Comparison of ENCODE assay signal across 8 mouse cellular contexts in the genomic region with DNA sequence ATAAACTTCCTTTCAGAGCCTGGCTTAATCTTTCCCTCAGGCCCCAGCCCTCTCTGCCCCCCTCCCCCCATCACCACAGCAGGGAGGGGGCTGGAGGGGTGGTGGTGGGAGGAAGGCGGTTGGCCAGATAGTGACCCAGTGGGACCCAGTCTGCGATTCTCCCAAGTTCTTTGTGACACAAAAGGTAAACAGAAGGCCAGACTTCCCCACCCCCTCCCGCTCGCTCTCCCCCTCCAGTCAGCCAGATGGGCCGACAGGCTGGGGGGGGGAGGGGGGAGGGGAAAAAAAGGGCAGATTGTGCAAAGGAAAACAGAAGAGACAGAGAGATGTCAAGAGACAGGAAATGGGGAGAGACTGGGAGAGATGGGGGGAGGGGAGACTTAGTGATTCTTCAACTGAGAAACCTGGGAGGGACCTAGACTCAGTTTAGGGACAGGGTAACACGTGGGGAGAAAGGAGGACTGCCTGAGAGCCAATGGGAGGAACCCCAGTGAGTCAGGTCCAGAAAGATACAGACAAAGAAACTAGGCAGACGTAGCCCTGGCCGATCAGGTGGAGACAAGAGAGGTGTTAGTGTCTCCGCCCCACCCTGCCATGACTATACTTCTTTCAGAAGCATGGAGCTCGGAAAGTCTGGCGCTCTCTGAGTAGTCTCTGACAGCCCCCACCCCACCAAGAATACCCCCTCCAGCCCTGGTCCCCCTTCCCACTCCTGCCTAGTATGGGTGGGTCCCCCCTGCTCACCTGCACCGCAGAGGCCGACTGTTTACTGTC. TPM values are rescaled to one million over a fixed set of nuclear protein-coding genes. Genes with fewer than 3 reads are reported as not detected.
A peak's percentile ranks its signal among the peaks of the same experiment; 100 is the strongest.
DNase-seq lines count a peak whose midpoint lies in the region; ATAC-seq and TF ChIP-seq lines count a peak whose summit lies in the region.

No protein-coding gene starts in this region.

- H3K9ac ChIP-seq in heart, embryonic 14.5 days (ENCODE audit: low read length): no peak overlapping the region
- H3K9ac ChIP-seq in heart, adult 2 months (ENCODE audit: low read depth, low read length): no peak overlapping the region
- 0 out of 2 replicates have a peak overlapping the region, but pooled peaks have one; percentile 17 for H3K9ac ChIP-seq in intestine, postnatal 0 days (ENCODE audit: low read depth, low read length)
- H3K9ac ChIP-seq in neural tube, embryonic 12.5 days: no peak overlapping the region; the same call in 1 of the 2 replicates

- TF ChIP-seq CTCF in heart, adult 2 months (IDR thresholded peaks at IDR 0.05): no peak
- TF ChIP-seq CTCF in intestine, postnatal 0 days (IDR thresholded peaks at IDR 0.05; ENCODE audit: low read depth): no peak

- no peak overlapping the region for H3K4me2 ChIP-seq in heart, embryonic 14.5 days (ENCODE audit: low read length)
- H3K4me2 ChIP-seq in intestine, postnatal 0 days (replicated peaks; ENCODE audit: low read depth): peak overlapping the region; percentile 32
- H3K4me2 ChIP-seq in neural tube, embryonic 12.5 days (replicated peaks): peak overlapping the region; percentile 15

- no peaks in the 10 kb centered on the region for H3K79me2 ChIP-seq in heart, adult 2 months (replicated peaks; ENCODE audit: control insufficient read depth, insufficient read depth, low read length)

- intact Hi-C loops in heart, adult 2 months (cut with DNase I): no loop called here

- H3K4me3 ChIP-seq in heart, embryonic 14.5 days (ENCODE audit: control insufficient read depth in 1 of 2, insufficient read depth in 1 of 2, low read depth in 1 of 2, low read length in 2 of 2): no peak overlapping the region
- no peak overlapping the region for H3K4me3 ChIP-seq in heart, adult 2 months
- H3K4me3 ChIP-seq in intestine, postnatal 0 days (ENCODE audit: low read depth, low read length): no peak overlapping the region
- no peak overlapping the region for H3K4me3 ChIP-seq in neural tube, embryonic 12.5 days

- H3K27me3 ChIP-seq in heart, embryonic 14.5 days (ENCODE audit: control insufficient read depth, insufficient read depth, low read length): no peaks in the 10 kb centered on the region
- H3K27me3 ChIP-seq in heart, adult 2 months (ENCODE audit: control insufficient read depth, insufficient read depth, low read length): no peaks in the 10 kb centered on the region
- no peaks in the 10 kb centered on the region for H3K27me3 ChIP-seq in intestine, postnatal 0 days (replicated peaks; ENCODE audit: control insufficient read depth, insufficient read depth, low read length)
- no peaks in the 10 kb centered on the region for H3K27me3 ChIP-seq in neural tube, embryonic 12.5 days (replicated peaks)

- WGBS in heart, embryonic 14.5 days: 36% methylated on average over 13 of the region's 13 CpGs
- 51% methylated on average over 13 of the region's 13 CpGs for WGBS in heart, adult 2 months
- WGBS in intestine, postnatal 0 days: 29% methylated on average over 13 of the region's 13 CpGs
- 12% methylated on average over 13 of the region's 13 CpGs for WGBS in neural tube, embryonic 12.5 days

- no peak for TF ChIP-seq EP300 in heart, adult 2 months (IDR thresholded peaks at IDR 0.05; ENCODE audit: insufficient read depth, low read depth, low read length)

- H3K9me3 ChIP-seq in heart, embryonic 14.5 days (ENCODE audit: control insufficient read depth, low read length): no peaks in the 10 kb centered on the region
- no peaks in the 10 kb centered on the region for H3K9me3 ChIP-seq in intestine, postnatal 0 days (ENCODE audit: control insufficient read depth)
- no peaks in the 10 kb centered on the region for H3K9me3 ChIP-seq in neural tube, embryonic 12.5 days

- ATAC-seq in heart, embryonic 14.5 days (ENCODE audit: insufficient number of reproducible peaks, insufficient read depth, low FRiP score, low read depth): peak; percentile 51; the same call in 1 of the 2 replicates
- peak; percentile 44; the same call in 1 of the 2 replicates for ATAC-seq in intestine, postnatal 0 days
- peak; percentile 72 for ATAC-seq in neural tube, embryonic 12.5 days (ENCODE audit: low FRiP score, low read depth)
- no peak for ATAC-seq in erythroid progenitor cell, adult 5-6 weeks (replicated peaks; ENCODE audit: low FRiP score, poor library complexity, severe bottlenecking)
- no peak for ATAC-seq in frontal cortex, adult (ENCODE audit: low TSS enrichment)

- H3K36me3 ChIP-seq in heart, embryonic 14.5 days (ENCODE audit: control insufficient read depth, insufficient read depth, low read length): peaks cover 21% of the 10 kb centered on the region
- H3K36me3 ChIP-seq in heart, adult 2 months (ENCODE audit: control insufficient read depth, insufficient read depth, low read length): no peaks in the 10 kb centered on the region
- H3K36me3 ChIP-seq in intestine, postnatal 0 days (ENCODE audit: control insufficient read depth, insufficient read depth): peaks cover 28% of the 10 kb centered on the region
- peaks cover 9% of the 10 kb centered on the region; the same call in 1 of the 2 replicates for H3K36me3 ChIP-seq in neural tube, embryonic 12.5 days

- no peak for TF ChIP-seq POLR2A in heart, adult 2 months (IDR thresholded peaks at IDR 0.05; ENCODE audit: insufficient read depth, low read depth, low read length)

- no peak for DNase-seq in heart, adult 2 months
- DNase-seq in embryo, embryonic 9.5 days (ENCODE audit: extremely low spot score): peak; percentile 84
- no peak for DNase-seq in adrenal gland, postnatal 14 days

- peak overlapping the region; percentile 33 to 38; a peak in 1 of 4 replicates for H3K27ac ChIP-seq in heart, embryonic 14.5 days (replicated peaks in 1 of 2; ENCODE audit: control insufficient read depth in 1 of 2, insufficient read depth in 1 of 2, low read depth in 2 of 2, low read length in 2 of 2)
- no peak overlapping the region for H3K27ac ChIP-seq in heart, adult 2 months
- peak overlapping the region; percentile 75 for H3K27ac ChIP-seq in intestine, postnatal 0 days (ENCODE audit: low read depth, low read length)
- 0 out of 2 replicates have a peak overlapping the region, but pooled peaks have one; percentile 43 for H3K27ac ChIP-seq in neural tube, embryonic 12.5 days

- H3K4me1 ChIP-seq in heart, embryonic 14.5 days (ENCODE audit: control insufficient read depth in 2 of 2, insufficient read depth in 2 of 2, low read length in 2 of 2): peaks cover 14% of the 10 kb centered on the region in 2 experiments
- no peaks in the 10 kb centered on the region; the same call in 1 of the 2 replicates for H3K4me1 ChIP-seq in heart, adult 2 months (ENCODE audit: control insufficient read depth, insufficient read depth, low read length)
- H3K4me1 ChIP-seq in intestine, postnatal 0 days (replicated peaks; ENCODE audit: control insufficient read depth, insufficient read depth, low read length): peaks cover 14% of the 10 kb centered on the region; the same call in 1 of the 2 replicates
- H3K4me1 ChIP-seq in neural tube, embryonic 12.5 days: peaks cover 40% of the 10 kb centered on the region

RNA-seq across cellular contexts. Expression of a gene that starts 36.9 kb away (rescaled TPM):
- polyA plus RNA-seq in heart, embryonic 14.5 days (2014; fragmentation: Nextera tagmentation; extraction: Ambion mirVana): 10.8 and 13.6 TPM in 2 replicates
- 10 to 100 TPM; 10.0 to 11.7 TPM for total RNA-seq in heart, adult 2 months (2021)
- polyA plus RNA-seq in heart, adult 2 months (2012; rRNA removed): 10.2 and 13.7 TPM in 2 replicates
- polyA plus RNA-seq in intestine, postnatal 0 days (2015; fragmentation: Nextera tagmentation; extraction: Ambion mirVana): 12.9 and 13.3 TPM in 2 replicates
- 30.4 and 31.8 TPM in 2 replicates for polyA plus RNA-seq in neural tube, embryonic 12.5 days (2016; fragmentation: Nextera tagmentation; extraction: Ambion mirVana)
- total RNA-seq in erythroid progenitor cell, adult 5-6 weeks (2015; ENCODE audit: low replicate concordance): 4.0 and 5.4 TPM in 2 replicates
- total RNA-seq in erythroid progenitor cell, adult 5-6 weeks (2017; ENCODE audit: low replicate concordance): 0.30 and 1.0 TPM in 2 replicates
- 20.6 and 28.1 TPM in 2 replicates for total RNA-seq in adrenal gland, postnatal 14 days (2021)

RNA-seq across cellular contexts. Expression of a gene that starts 53.1 kb away (rescaled TPM):
- 10.4 and 26.3 TPM in 2 replicates for polyA plus RNA-seq in heart, embryonic 14.5 days (2014; fragmentation: Nextera tagmentation; extraction: Ambion mirVana)
- total RNA-seq in heart, adult 2 months (2021): 1 to 10 TPM; 1.8 to 2.0 TPM
- 9.6 and 11.1 TPM in 2 replicates for polyA plus RNA-seq in heart, adult 2 months (2012; rRNA removed)
- 1.7 and 2.1 TPM in 2 replicates for polyA plus RNA-seq in intestine, postnatal 0 days (2015; fragmentation: Nextera tagmentation; extraction: Ambion mirVana)
- polyA plus RNA-seq in neural tube, embryonic 12.5 days (2016; fragmentation: Nextera tagmentation; extraction: Ambion mirVana): 12.9 and 13.9 TPM in 2 replicates
- not detected in 2 replicates for total RNA-seq in erythroid progenitor cell, adult 5-6 weeks (2015; ENCODE audit: low replicate concordance)
- total RNA-seq in erythroid progenitor cell, adult 5-6 weeks (2017; ENCODE audit: low replicate concordance): not detected in 2 replicates
- total RNA-seq in adrenal gland, postnatal 14 days (2021): 3.9 and 4.3 TPM in 2 replicates

Comparison
In these comparisons a context has a peak if more than half of its experiments do, and no peak if none do; other contexts are left out.
1. ATAC-seq: peak in heart, embryonic 14.5 days (single experiment), intestine, postnatal 0 days (single experiment) and neural tube, embryonic 12.5 days (single experiment); none in erythroid progenitor cell, adult 5-6 weeks (single experiment) and frontal cortex, adult (single experiment).